Mouse (Mus musculus): ENCODE data around the gene Hsf2bp.

GRCm38 (mm10) chr17:32063654-32064053, 27.5 kb upstream of the Hsf2bp start:
- TF ChIP-seq CTCF (conservative IDR thresholded peaks at IDR 0.05; ENCODE audit: insufficient read depth, insufficient read length, low read depth, low read length) (no peak), POLR2A (IDR thresholded peaks at IDR 0.05; ENCODE audit: low read depth, low read length) (no peak)

Measured in kidney, adult 2 months (tissue).